Mouse (Mus musculus) G1E (cell line): ENCODE measurements around the gene Dnajc13.

Experiments
- CTCF ChIP-seq: IDR thresholded peaks from 2 replicates; pipeline ENCODE4 v1.5.1; 2012; ENCODE audit warnings: low read depth, low read length, inconsistent platforms, mixed read lengths
- GATA1 ChIP-seq: IDR thresholded peaks from 2 replicates; pipeline ENCODE4 v1.6.1; 2012; ENCODE audit warnings: borderline replicate concordance, low read length, inconsistent platforms, mixed read lengths
- GATA2 ChIP-seq: IDR thresholded peaks from 2 replicates; pipeline ENCODE4 v1.6.1; 2012; ENCODE audit warnings: low read depth, low read length, inconsistent platforms, borderline replicate concordance
- POLR2AphosphoS5 ChIP-seq: IDR thresholded peaks from 2 replicates; pipeline ENCODE4 v1.6.1; 2012; ENCODE audit warnings: low read depth, low read length, inconsistent platforms; ENCODE audit not compliant: insufficient replicate concordance

GRCm38 (mm10) chr9:104243799-104244466 is 18.8 kb downstream of the Dnajc13 start:
- TF ChIP-seq CTCF (no peak), GATA2 (no peak), GATA1 (no peak), POLR2AphosphoS5 (no peak)
